Mouse (Mus musculus) left cerebral cortex, adult 18-20 months (tissue): ENCODE data around the gene Mrpl42. TPM values are rescaled to one million over a fixed set of nuclear protein-coding genes. Genes with fewer than 3 reads are reported as not detected.

Experiments used
- DNase-seq, 2 experiments: peaks; one replicate each; pipeline ENCODE4 v3.0.0; 2021 to 2022; ENCODE audit warnings: low spot score in 2 of 2, mixed read lengths in 1 of 2
- total RNA-seq, 2 experiments: library from RNA; stranded (reverse); gene quantifications; 2 replicates each; pipeline ENCODE4 v1.2.3; 2021

The Mrpl42 gene
- total RNA-seq, 2 experiments from 2014 or later = 75.6 to 79.6 TPM

DNA sequence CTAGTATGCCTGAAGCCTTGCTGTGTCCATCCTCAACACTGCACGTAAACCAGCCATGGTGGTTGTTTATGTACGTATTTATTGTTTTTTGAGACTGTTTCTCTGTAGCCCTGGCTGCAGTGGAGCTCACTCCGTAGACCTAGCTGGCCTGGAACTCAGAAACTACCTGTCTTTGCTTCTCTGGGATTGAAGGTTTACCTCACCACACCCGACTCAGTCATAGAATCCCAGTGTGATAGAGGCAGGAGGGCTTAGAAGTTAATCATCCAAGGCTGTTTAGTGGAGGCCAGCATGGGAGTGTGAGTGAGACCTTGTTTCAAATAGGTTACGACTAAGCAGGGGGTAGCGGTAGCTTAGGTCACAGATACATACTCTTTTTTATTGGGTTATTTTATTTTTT, 15.9 kb upstream of the Mrpl42 start:
- no peak for DNase-seq

GRCm38 (mm10) chr10:95515293-95515931, 13.7 kb upstream of the Mrpl42 start:
- DNase-seq = peak in 1 of 2 experiments; percentile 17

DNA sequence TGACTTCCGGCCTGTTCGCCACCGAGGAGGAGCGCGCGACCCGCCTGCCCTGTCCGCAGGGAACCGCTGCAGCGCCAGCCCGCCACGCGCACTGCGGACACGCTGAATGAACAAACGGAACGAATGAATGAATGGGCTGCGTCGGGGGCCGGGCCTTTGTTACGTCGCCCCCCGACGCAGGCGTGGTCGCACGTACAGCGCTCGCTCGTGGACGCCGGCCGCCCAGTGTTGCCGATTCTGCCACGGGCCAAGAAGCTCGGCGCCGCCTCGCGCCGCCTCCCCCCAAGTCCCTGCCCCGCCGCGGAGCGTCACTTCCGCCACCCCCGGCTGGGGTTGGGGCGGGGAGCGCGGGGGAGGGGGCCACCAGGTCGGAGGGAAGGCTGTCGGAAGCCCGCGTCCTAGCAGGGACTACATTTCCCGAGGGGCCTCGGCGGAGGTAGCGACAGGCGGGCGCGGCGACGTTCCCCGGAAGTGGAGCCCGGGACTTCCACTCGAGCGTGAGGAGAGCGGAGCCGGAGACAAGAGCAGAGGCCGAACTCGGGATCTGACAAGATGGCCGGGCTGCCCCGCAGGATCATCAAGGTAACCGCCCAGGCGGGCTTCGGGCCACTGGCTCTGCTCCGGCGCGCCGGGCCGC, 13.0 kb upstream of the Mrpl42 start, which contains the start of gene Ube2n:
Gene Ube2n (plus strand): TSS at position 490 of the 637 bp plus-strand sequence.
- DNase-seq = peak; percentile 98 to 99

DNA sequence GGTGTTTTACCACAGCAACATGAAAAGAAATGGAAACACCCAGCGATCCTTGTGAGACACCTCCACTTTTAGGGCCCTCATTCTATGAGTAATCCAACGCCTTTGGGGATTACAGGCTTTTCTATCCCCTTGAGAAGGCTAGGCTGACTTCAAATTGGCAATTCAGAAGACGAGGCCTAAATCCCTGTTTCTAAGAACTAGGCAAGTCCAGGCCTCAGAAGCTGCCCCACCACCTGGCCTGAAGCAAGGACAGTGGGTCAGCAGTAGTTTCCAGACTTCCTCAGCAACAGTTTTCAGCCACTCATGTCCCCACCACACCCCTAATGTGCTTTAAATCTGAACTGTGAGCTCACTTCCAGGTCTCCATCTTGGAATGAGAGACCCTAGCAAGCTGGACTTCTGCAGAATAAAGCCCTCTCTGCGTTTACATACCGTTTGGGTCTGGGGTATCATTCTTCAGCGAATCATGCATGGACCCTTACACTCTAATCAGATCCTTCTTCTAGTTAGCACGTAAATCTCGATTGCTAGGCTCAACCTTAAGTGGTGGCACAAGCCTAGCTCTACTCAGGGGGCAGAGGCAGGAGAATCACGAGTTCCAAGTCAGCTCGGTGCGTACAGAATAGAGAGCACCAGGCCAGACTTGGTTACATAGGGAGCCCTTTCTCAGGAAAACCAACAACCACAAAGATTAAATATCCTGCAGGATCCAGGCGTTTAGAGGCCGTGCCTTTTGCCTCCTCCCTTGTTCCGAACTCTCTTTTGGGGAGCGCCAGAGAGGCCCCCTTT, 12.2 kb upstream of the Mrpl42 start:
- DNase-seq = peak in 1 of 2 experiments; percentile 8

DNA sequence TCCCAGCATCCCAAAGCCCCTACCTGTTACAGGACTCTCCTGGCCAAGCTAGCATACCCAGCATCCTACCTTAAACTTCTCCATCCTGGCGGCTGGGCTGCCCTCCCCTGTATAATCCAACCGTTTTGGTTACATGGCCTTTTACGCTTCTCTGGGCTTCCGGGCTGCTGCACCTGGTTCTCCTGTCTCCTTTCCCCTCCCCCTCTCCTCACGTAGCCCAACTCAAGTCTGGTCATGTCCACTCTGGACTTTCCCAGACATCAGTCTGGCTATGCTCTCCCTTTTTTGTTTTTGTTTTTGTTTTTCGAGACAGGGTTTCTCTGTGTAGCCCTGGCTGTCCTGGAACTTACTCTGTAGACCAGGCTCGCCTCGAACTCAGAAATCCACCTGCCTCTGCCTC, 10.9 kb upstream of the Mrpl42 start:
- no peak for DNase-seq

DNA sequence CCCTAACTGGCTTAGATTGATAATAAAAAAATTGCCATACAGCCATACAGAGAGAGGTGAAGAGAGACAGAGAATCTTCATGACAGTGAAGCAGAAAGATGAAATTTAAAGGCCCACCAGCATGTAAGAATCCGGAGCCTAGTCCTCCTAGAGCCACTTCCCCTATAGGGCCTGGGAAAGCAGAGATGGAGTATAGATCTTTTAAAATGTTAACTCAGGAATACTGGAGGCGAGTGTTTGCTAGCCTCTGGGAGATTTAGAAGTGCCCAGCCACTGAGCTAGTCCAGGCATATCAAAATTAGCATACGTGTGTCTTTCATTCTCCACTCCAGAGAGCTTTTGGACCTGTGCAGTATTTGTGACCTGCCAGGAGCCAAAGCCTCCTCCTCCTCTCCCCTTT, 7.5 kb upstream of the Mrpl42 start:
- no peak for DNase-seq

- no peak for DNase-seq
Observed at GRCm38 (mm10) chr10:95508793-95509192, 7.1 kb upstream of the Mrpl42 start.

DNA sequence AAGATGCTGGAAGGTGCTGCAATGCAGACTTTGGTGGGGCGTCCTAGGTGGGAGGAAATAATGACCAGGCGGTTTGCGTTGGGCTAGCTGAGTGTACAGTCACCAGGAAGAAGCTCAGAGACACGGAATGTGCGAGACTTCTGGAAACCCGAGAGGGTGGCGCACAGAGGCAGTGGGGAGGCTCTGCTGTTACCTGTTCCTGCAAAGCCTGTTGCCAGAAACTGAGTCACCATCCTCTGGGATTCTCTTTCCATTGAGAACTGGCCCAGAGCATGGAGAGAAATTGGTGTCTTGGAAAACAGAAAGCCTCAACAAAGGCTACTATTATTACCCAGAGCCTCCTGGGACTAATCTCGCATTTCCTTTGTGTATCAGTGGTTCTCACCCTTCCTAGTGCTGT, 6.4 kb upstream of the Mrpl42 start:
- no peak for DNase-seq

DNA sequence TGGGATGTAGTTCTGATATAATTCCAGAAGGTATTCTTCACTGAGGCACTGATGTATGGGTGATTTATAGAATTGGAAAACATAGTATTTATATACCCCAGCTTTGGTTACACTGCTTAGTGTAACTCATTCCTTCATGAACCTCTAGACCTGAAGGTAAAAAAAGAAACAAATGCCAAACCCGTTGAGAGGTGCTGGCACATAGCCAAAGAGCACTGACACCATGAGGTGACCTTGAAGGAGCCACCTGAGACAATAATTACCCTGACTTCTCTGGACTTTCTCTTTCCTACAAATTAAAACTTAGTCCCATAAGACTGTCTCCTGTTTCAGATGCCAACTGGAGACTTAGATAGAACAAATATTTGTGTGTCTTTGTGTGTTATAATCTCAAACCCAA, 2.6 kb upstream of the Mrpl42 start:
- DNase-seq = no peak

DNA sequence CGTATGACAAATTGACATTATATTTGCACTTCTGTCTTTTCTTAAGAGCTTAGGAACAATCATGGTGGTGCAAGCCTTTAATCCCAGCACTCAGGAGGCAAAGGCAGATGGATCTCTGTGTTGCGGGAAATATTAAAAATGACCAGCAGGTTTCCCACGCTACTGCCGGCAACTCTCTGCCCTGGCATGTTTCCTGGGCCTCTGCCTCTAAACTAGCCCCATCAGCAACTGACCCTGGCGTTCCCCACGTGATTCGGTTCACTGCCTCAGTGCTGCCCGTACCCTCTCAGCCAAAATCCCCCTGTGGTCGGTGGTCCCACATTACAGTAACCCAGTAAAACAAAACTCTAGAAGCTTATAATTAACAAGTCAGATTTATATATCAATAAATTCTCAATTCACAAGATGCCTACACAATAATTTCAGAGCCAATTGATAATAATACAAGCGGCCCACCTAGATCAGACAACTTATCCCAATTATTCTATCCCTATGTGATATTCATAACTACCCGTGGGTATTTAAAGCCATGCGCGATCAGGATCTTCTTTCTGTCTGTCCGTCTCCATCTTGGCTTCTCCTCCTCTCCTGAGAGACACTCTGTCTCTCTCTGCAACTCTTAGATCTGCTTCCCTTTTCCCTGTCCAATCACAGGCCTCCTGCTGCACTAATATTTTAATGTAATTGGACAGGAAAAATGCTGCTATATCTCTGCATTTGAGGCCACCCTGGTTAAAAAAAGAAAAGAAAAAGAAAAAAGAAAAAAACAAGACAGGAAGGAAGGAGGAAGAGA, 1.9 kb upstream of the Mrpl42 start:
- no peak for DNase-seq

GRCm38 (mm10) chr10:95501033-95501432, 707 bp downstream of the Mrpl42 start:
- no peak for DNase-seq

DNA sequence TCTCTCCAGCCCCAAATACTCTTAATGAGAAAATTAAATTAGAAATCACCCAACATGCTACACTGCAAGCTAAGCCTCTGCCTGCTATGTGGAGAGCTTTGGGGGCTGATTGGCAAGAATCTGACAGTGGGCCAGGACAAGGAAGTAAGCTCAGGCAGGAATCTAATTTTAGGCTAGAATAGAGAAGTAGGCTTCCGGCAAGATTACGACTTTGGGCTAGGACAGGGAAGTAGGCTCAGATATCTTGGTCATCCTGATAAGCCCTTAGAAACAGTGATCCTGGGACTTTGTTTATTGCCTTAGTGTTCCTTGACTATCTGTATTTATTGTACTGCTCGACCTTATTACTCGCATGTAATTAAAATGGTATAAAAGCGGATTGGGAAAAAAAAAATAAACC, 7.5 kb downstream of the Mrpl42 start:
- no peak for DNase-seq

DNA sequence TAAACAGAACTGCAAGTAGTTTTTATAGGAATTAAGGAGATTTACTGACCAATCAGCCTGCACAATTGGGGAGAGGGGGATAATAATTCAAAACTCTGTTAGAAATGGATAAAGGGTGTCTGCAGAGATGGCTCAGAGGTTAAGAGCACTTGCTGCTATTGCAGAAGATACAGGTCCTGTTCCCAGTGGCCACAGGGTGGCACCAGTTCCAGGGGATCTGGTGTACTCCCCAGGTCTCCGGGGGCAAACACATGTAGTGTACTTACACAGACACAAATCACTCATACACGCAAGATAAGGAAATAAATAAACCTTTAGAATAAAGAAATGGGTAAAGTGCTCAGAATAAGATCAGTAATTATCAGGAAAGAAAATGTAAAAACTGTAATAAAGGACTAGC, 12.1 kb downstream of the Mrpl42 start:
- DNase-seq = peak in 1 of 2 experiments; percentile 34

- no peak for DNase-seq
Observed at GRCm38 (mm10) chr10:95477516-95477915, 24.2 kb downstream of the Mrpl42 start.

GRCm38 (mm10) chr10:95475923-95476322, 25.8 kb downstream of the Mrpl42 start:
- DNase-seq = peak; percentile 87 to 94

DNA sequence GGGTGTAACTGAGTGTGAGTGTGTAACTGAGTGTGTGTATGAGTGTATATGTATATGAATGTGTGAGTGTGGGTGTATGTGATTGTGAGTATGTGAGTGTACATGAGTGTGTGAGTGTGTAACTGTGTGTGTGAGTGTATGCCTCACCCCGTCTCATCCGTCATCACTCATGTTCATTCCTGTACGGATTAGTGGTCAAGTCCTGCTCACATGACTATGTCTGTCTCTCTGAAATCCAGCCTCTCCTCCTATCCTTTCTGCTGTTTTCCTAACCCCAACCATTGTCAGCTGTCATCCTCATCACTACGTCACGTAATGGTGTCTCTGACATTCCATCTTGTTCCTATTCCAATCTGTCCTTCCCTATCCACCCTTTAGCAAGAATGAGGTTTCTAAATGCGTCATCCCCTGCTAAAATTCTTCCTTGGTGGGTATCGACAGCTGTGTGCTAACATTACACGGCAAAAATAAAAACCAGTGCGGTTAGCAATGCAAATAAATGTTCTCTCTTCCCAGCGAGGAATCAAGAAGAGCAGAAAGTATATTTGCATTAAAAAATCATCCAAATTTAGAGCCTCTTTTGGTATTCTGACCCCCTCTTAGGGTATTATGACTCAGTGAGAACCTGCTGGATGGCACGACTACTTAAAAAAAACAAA, 29.7 kb downstream of the Mrpl42 start:
- DNase-seq = peak in 1 of 2 experiments; percentile 27

DNA sequence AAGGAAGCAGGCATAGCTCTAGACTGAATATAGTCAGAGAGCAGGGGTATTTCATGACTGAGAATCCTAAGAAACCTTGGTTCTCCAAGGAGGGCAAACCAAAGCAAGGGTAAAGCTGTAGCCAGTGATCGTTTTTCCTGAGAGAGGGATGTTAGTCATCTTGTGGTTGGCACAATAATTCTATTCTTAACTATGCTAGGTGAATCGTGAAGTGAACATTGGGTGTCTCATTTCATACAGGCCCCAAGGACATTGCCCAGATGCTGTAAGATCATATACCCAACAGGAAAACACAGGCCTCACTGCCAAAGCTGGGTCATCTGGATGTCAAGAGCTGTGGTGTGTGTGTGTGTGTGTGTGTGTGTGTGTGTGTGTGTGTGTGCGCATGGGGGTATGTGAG, 30.6 kb downstream of the Mrpl42 start:
- DNase-seq = no peak

- no peak for DNase-seq
Observed at GRCm38 (mm10) chr10:95468894-95469293, 32.8 kb downstream of the Mrpl42 start.

DNA sequence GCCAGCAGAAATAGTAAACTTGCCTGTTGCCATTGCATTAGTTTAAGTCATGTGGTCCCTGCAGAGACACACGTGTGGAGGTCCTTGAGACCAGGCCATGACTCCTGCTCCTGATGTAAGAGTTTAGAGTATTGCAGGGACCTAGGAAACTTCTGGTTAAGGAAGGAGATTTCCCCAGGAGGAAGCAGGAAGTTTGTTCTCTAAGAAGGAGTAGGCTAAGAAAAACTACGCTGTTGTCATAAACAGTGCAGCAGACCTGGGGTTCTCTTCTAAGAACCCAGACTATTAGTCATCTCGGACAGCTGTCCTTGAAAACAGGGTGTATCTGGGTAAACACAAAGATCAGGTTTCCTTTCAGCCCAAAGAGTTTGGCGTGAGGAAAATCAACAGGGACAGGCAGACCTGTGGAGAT, 36.2 kb downstream of the Mrpl42 start:
- no peak for DNase-seq

DNA sequence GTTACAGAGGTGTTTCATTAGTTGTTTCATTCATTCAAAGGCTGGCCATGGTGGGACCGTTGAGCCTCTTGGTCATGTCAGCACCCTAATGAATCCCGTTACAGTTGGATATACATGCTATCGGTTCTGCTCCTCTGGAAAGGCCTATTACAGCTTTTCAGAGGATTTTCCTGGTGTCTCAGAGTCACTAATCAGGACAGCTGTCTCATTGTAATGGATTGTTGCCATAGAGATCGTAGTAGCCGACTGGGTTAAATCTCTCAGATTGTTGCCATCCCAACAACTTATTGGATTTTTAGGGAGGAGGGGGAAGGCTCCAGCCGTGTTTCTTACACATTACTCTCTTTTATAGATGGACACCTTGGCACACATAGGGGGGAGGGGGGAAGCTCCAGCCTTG, 37.2 kb downstream of the Mrpl42 start:
- no peak for DNase-seq

- no peak for DNase-seq
Observed at GRCm38 (mm10) chr10:95462231-95462630, 39.5 kb downstream of the Mrpl42 start.
